Mouse (Mus musculus): Measurements from ENCODE around the gene Dmrtb1.

DNA sequence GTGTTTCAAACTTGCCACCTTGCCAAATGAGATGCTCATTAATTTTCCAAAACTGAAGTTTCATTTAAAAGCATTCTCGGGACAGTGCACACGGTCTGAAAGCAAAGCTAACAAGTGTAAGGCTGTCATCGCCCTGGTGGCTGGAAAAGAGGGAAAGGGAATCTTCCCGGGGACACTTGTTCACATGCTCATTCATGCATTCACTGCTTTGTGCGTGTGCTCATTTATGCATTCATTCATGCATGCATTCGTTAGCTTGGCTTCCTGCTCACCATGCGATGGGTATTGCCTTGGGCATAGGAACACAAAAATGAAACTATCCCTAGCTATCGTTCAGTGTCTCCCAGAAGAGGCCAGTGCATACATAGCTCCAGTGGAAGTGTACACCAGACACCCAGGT lies 34.7 kb upstream of the Dmrtb1 start:
- no peak for TF ChIP-seq CTCF (IDR thresholded peaks at IDR 0.05; ENCODE audit: low read depth, low read length)
- TF ChIP-seq POLR2A (IDR thresholded peaks at IDR 0.05; ENCODE audit: extremely low read depth, insufficient read depth, low read length): no peak

All from liver, adult 2 months (tissue).